In the genomic region with DNA sequence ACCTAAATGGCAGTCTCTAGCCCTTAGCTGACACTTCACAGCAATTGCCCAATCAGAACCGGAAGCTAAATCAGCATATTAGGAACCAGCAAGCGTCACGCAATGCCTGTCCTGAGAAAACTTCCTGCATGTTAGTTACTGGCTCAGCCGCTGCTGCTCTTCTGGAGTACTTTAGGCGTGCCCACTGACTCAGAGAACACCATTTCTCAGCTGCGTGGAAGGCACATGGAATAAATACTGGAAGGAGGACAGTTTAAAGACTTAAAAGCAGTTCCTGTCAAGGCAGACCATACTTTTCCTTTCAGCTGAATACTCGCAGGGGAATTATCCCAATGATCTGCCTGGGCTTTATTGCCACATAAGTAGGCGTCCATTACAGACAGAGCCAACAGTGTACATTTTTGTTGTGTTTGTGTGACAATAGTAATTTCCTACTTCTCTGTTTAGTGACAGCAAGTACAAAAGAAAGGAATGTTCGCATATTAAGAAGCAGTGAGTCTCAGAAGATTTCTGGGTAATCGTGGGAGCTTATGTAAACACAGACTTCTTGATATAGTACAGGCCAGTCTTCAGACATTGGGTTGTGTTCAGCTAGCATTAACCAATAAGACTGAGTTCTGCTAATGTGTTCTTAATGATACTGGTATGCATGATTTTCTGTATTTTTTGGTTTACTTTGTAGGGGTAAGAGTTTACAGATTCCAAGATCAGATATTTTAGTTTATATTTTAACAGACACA, we compare ENCODE assay signal across 8 mouse cellular contexts.
DNase-seq lines count a peak whose midpoint lies in the region; ATAC-seq lines count a peak whose summit lies in the region.

No protein-coding gene starts in this region.

- peak overlapping the region; percentile 76 for H3K27ac ChIP-seq in brown adipose tissue, adult 24 weeks (replicated peaks; ENCODE audit: low read depth, low read length)
- peak overlapping the region; percentile 49 for H3K27ac ChIP-seq in lung, embryonic 15.5 days
- no peak overlapping the region for H3K27ac ChIP-seq in embryonic facial prominence, embryonic 10.5 days (replicated peaks)
- no peak overlapping the region for H3K27ac ChIP-seq in midbrain, embryonic 10.5 days (replicated peaks)

- WGBS in lung, embryonic 15.5 days = 31% methylated on average over 10 of the region's 10 CpGs
- WGBS in embryonic facial prominence, embryonic 10.5 days = 78% methylated on average over 10 of the region's 10 CpGs
- 86% methylated on average over 10 of the region's 10 CpGs for WGBS in midbrain, embryonic 10.5 days

- intact Hi-C loops in heart, postnatal 14 days (cut with DNase I) = no loop called here

- H3K9ac ChIP-seq in lung, embryonic 15.5 days = no peak overlapping the region

- peak overlapping the region; percentile 46 for H3K4me3 ChIP-seq in brown adipose tissue, adult 24 weeks (ENCODE audit: insufficient read depth, low read depth, low read length)
- H3K4me3 ChIP-seq in lung, embryonic 15.5 days = no peak overlapping the region
- H3K4me3 ChIP-seq in embryonic facial prominence, embryonic 10.5 days = no peak overlapping the region
- no peak overlapping the region for H3K4me3 ChIP-seq in midbrain, embryonic 10.5 days

- H3K9me3 ChIP-seq in lung, embryonic 15.5 days = no peaks in the 10 kb centered on the region
- no peaks in the 10 kb centered on the region for H3K9me3 ChIP-seq in embryonic facial prominence, embryonic 10.5 days
- H3K9me3 ChIP-seq in midbrain, embryonic 10.5 days (replicated peaks) = no peaks in the 10 kb centered on the region

- H3K36me3 ChIP-seq in lung, embryonic 15.5 days = no peaks in the 10 kb centered on the region
- no peaks in the 10 kb centered on the region for H3K36me3 ChIP-seq in embryonic facial prominence, embryonic 10.5 days (replicated peaks)
- no peaks in the 10 kb centered on the region for H3K36me3 ChIP-seq in midbrain, embryonic 10.5 days

- ATAC-seq in lung, embryonic 15.5 days (ENCODE audit: borderline replicate concordance, extremely low read depth, low FRiP score, low TSS enrichment) = peak; percentile 86; the same call in 1 of the 2 replicates
- ATAC-seq in activated CD4-positive, CD25-positive, alpha-beta regulatory T cell, adult 4 months = no peak

- H3K4me2 ChIP-seq in lung, embryonic 15.5 days = peak overlapping the region; percentile 36

- DNase-seq in adrenal gland, postnatal 10 days = peak; percentile 35
- no peak for DNase-seq in adrenal gland, adult 18-20 months (ENCODE audit: low spot score in 2 of 2)
- DNase-seq in heart, postnatal 14 days = peak; percentile 15 to 23
- DNase-seq in embryonic facial prominence, embryonic 10.5 days (ENCODE audit: low spot score) = no peak
- DNase-seq in midbrain, embryonic 10.5 days (ENCODE audit: low spot score) = no peak

- H3K4me1 ChIP-seq in brown adipose tissue, adult 24 weeks (ENCODE audit: control insufficient read depth, insufficient read depth, insufficient read length, low read length) = no peaks in the 10 kb centered on the region
- no peaks in the 10 kb centered on the region for H3K4me1 ChIP-seq in lung, embryonic 15.5 days
- no peaks in the 10 kb centered on the region for H3K4me1 ChIP-seq in embryonic facial prominence, embryonic 10.5 days
- no peaks in the 10 kb centered on the region for H3K4me1 ChIP-seq in midbrain, embryonic 10.5 days

- no peaks in the 10 kb centered on the region for H3K27me3 ChIP-seq in lung, embryonic 15.5 days
- no peaks in the 10 kb centered on the region for H3K27me3 ChIP-seq in embryonic facial prominence, embryonic 10.5 days (replicated peaks; ENCODE audit: low read depth, poor library complexity, severe bottlenecking)
- no peaks in the 10 kb centered on the region for H3K27me3 ChIP-seq in midbrain, embryonic 10.5 days (ENCODE audit: low read depth, poor library complexity, severe bottlenecking)

Comparison
In these comparisons a context has a peak if more than half of its experiments do, and no peak if none do; other contexts are left out.
1. DNase-seq: peak in adrenal gland, postnatal 10 days (single experiment) and heart, postnatal 14 days (2 of 2); none in adrenal gland, adult 18-20 months (0 of 2), embryonic facial prominence, embryonic 10.5 days (single experiment) and midbrain, embryonic 10.5 days (single experiment).
2. H3K27ac ChIP-seq: peak in brown adipose tissue, adult 24 weeks (single experiment) and lung, embryonic 15.5 days (single experiment); none in embryonic facial prominence, embryonic 10.5 days (single experiment) and midbrain, embryonic 10.5 days (single experiment).